Mouse (Mus musculus) splenic B cell, adult 2 months (primary cell): ENCODE data around the gene Ndufa1.
"Not testable (repeated sequence)": the region's sequence is repeated elsewhere in the genome, so short reads cannot be mapped to it uniquely, and the experiment has no call there.

Source experiments
- DNase-seq: peaks from one replicate; pipeline ENCODE4 v3.0.0-alpha.2; 2011; ENCODE audit warnings: low read depth, low spot score
- H3K27me3 ChIP-seq: 2 replicates; pipeline ENCODE4 v1.6.1; 2012; ENCODE audit warnings: mild to moderate bottlenecking, low read length, moderate library complexity, mixed read lengths; ENCODE audit not compliant: control insufficient read depth, poor library complexity, insufficient read depth, severe bottlenecking
- H3K36me3 ChIP-seq: 2 replicates; pipeline ENCODE4 v1.6.1; 2012; ENCODE audit warnings: mild to moderate bottlenecking, low read length, moderate library complexity, mixed read lengths; ENCODE audit not compliant: control insufficient read depth, poor library complexity, insufficient read depth, severe bottlenecking

Ndufa1 gene

GRCm38 (mm10) chrX:37191105-37191743, at the start of gene Ndufa1, which contains the start of gene Rnf113a1:
Ndufa1 (minus strand) TSS chrX:37191163.
Rnf113a1 (plus strand) TSS chrX:37191245.
- peak; percentile 79 for DNase-seq
- no peaks in the 10 kb centered on the region for H3K27me3 ChIP-seq
- no peaks in the 10 kb centered on the region for H3K36me3 ChIP-seq

DNA sequence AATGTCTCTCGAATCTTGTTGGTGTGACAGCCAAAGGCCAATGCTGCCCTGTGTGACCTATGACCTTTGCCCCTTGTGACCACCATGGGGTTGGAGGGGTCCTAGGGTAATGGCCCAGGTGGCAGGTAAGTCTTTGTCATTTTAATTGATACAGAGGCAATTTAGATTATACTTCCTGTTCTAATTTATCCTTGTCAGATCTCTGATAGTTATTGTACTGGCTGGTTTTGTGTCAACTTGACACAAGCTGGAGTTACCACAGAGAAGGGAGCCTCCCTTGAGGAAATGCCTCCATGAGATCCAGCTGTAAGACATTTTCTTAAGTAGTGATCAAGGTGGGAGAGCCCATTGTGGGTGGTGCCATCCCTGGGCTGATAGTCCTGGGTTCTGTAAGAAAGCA, 31.2 kb upstream of the Ndufa1 start, which contains the start of gene Rhox1:
TSS of gene Rhox1 (minus strand) at position 101 of the 400 bp plus-strand sequence.
- H3K36me3 ChIP-seq, H3K27me3 ChIP-seq, DNase-seq: not testable (repeated sequence)

GRCm38 (mm10) chrX:37210941-37211340, 20.0 kb upstream of the Ndufa1 start, which contains the start of gene Gm9:
Gm9 (minus strand) TSS chrX:37211041.
- H3K36me3 ChIP-seq = no peaks in the 10 kb centered on the region
- no peaks in the 10 kb centered on the region for H3K27me3 ChIP-seq
- no peak for DNase-seq

DNA sequence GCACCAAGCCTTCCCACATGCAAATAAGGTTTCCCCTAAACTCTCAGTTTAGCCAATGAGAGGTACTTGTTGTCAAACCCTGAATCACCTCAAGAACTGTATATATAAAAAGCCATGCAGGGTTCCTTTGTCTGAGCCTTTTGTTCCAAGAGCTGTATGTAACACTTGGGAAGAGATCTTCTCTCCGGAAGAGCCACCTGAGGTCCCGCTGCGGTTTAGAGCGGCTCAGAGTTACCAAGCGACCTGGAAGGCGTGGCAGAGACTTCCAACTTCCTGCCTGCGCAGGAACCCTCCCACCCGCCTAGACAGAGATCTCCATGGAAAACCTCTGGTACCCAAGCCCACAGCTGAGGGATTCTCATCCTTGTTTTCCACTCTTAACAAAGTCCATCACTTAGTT, 7.7 kb upstream of the Ndufa1 start:
- no peak for DNase-seq
- H3K36me3 ChIP-seq = no peaks in the 10 kb centered on the region
- H3K27me3 ChIP-seq = no peaks in the 10 kb centered on the region

- DNase-seq = peak; percentile 0
- no peaks in the 10 kb centered on the region for H3K36me3 ChIP-seq
- no peaks in the 10 kb centered on the region for H3K27me3 ChIP-seq
Observed at GRCm38 (mm10) chrX:37191744-37192379, 899 bp upstream of the Ndufa1 start.

DNA sequence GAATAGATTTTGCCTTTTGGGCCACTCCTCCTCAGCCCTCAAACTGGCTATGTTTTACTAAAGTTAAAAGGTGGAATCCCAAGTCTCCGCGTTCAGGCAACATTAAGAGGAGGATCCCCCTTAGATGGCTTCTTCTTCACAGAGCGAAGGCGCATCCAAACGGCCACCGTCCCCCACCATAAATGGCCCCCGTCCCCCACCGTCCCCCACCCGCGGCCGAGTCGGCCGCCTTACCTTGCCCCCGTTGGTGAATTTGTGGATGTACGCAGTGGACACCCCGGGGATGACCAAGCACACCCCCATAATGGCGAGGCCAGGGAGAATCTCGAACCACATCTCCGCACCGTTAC, 233 bp downstream of the Ndufa1 start:
- no peaks in the 10 kb centered on the region for H3K36me3 ChIP-seq
- no peak for DNase-seq
- no peaks in the 10 kb centered on the region for H3K27me3 ChIP-seq

- not testable (repeated sequence) for DNase-seq, H3K36me3 ChIP-seq, H3K27me3 ChIP-seq
Observed at GRCm38 (mm10) chrX:37184401-37184800, 6.6 kb downstream of the Ndufa1 start.

- DNase-seq = no peak
- Histone ChIP-seq H3K36me3 (no peaks in the 10 kb centered on the region), H3K27me3 (no peaks in the 10 kb centered on the region)
Observed at GRCm38 (mm10) chrX:37168742-37169141, 22.2 kb downstream of the Ndufa1 start, which contains the start of gene Akap14. Akap14 (minus strand) TSS chrX:37168842.

DNA sequence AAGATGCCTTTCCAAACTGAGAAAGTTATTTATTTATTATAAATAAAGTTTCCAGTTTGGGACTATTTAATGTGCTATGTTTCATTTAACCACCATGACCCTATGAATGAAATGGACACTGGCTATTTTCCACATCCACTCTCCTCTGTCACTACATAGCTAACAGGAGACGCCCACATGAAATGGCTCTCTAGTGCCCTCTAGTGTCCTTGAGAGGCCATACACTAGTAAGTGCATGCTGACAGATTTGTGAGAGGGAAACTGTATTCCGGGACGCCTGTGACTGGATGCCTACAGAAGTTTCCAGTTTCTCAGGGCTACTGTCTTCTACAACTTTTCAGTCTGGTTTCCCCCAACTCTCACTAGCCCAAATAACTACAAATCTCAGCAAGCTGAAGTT, 23.9 kb downstream of the Ndufa1 start:
- Histone ChIP-seq H3K36me3 (no peaks in the 10 kb centered on the region), H3K27me3 (no peaks in the 10 kb centered on the region)
- DNase-seq = peak; percentile 75

- Histone ChIP-seq H3K36me3 (no peaks in the 10 kb centered on the region), H3K27me3 (no peaks in the 10 kb centered on the region)
- DNase-seq = no peak
Observed at GRCm38 (mm10) chrX:37163115-37163514, 27.8 kb downstream of the Ndufa1 start.

- no peaks in the 10 kb centered on the region for H3K36me3 ChIP-seq
- no peaks in the 10 kb centered on the region for H3K27me3 ChIP-seq
- DNase-seq = no peak
Observed at GRCm38 (mm10) chrX:37161169-37161568, 29.8 kb downstream of the Ndufa1 start.

DNA sequence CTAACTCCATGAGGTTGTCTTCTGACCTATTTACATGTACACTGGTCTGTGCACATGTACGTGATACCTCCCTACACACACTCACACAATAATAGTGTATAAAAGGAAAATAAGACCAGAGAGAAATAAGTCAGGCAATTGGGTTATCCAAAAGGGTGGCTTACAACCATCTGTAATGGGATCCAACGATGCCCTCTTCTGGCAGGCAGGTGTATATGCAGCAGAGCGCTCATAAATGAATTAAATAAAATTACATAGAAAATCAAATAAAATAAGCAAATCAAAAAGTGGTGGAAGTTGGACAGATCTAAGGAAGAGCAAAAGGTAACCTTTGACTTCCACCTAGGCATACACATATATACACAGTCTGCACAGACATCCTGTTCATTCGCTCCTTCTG, 33.1 kb downstream of the Ndufa1 start:
- Histone ChIP-seq H3K36me3 (no peaks in the 10 kb centered on the region), H3K27me3 (no peaks in the 10 kb centered on the region)
- peak; percentile 40 for DNase-seq

- peak; percentile 58 for DNase-seq
- Histone ChIP-seq H3K36me3 (0 out of 2 replicates have a peak, but pooled peaks cover 3% of the 10 kb centered on the region), H3K27me3 (no peaks in the 10 kb centered on the region)
Observed at GRCm38 (mm10) chrX:37144954-37145353, 46.0 kb downstream of the Ndufa1 start.

GRCm38 (mm10) chrX:37144498-37144897, 46.5 kb downstream of the Ndufa1 start:
- not testable (repeated sequence) for DNase-seq, H3K27me3 ChIP-seq

GRCm38 (mm10) chrX:37141732-37142131, 49.2 kb downstream of the Ndufa1 start:
- Histone ChIP-seq H3K36me3 (0 out of 2 replicates have a peak, but pooled peaks cover 3% of the 10 kb centered on the region), H3K27me3 (no peaks in the 10 kb centered on the region)
- no peak for DNase-seq

More at GRCm38 (mm10) chrX:37144498-37144897, 46.5 kb downstream of the Ndufa1 start:
- H3K36me3 ChIP-seq = not testable (repeated sequence)
